Mouse (Mus musculus): ENCODE results near the gene Gstp3. TPM values are rescaled to one million over a fixed set of nuclear protein-coding genes. Genes with fewer than 3 reads are reported as not detected.
A peak's percentile ranks its signal among the peaks of the same experiment; 100 is the strongest.
"Not testable (repeated sequence)": the region's sequence is repeated elsewhere in the genome, so short reads cannot be mapped to it uniquely, and the experiment has no call there.

Gene Gstp3
- polyA plus RNA-seq, 1 experiment from 2014 or later, result not detected

GRCm38 (mm10) chr19:4045966-4046865, 13.2 kb downstream of the Gstp3 start, which contains the start of gene Gstp2:
Gstp2 (minus strand) TSS chr19:4046023.
- ATAC-seq (replicated peaks), result no peak
- Histone ChIP-seq H3K9me3 (no peaks in the 10 kb centered on the region), H3K4me3 (peak within 1 kb of the TSS; percentile 7; the same call in 1 of the 2 replicates), H3K27me3 (no peaks in the 10 kb centered on the region), H3K4me2 (replicated peaks) (peak within 1 kb of the TSS; percentile 18; the same call in 1 of the 2 replicates), H3K27ac (replicated peaks) (no peak within 1 kb of the TSS), H3K4me1 (peaks cover 3% of the 10 kb centered on the region; the same call in 1 of the 2 replicates), H3K9ac (replicated peaks) (no peak within 1 kb of the TSS), H3K36me3 (no peaks in the 10 kb centered on the region)
- WGBS, result 48% methylated on average over 16 of the region's 16 CpGs

- H3K27me3 ChIP-seq; ATAC-seq (replicated peaks); H3K9me3 ChIP-seq; H3K4me1 ChIP-seq; H3K27ac ChIP-seq (replicated peaks); H3K4me3 ChIP-seq; H3K9ac ChIP-seq (replicated peaks); H3K36me3 ChIP-seq; H3K4me2 ChIP-seq (replicated peaks): not testable (repeated sequence)
- 91% methylated on average over 5 of the region's 5 CpGs for WGBS
These were observed 15.3 kb downstream of the Gstp3 start for GRCm38 (mm10) chr19:4044109-4044508.

- no peak overlapping the region for H3K9ac ChIP-seq (replicated peaks)
These were observed 17.2 kb downstream of the Gstp3 start for GRCm38 (mm10) chr19:4042124-4042523.

DNA sequence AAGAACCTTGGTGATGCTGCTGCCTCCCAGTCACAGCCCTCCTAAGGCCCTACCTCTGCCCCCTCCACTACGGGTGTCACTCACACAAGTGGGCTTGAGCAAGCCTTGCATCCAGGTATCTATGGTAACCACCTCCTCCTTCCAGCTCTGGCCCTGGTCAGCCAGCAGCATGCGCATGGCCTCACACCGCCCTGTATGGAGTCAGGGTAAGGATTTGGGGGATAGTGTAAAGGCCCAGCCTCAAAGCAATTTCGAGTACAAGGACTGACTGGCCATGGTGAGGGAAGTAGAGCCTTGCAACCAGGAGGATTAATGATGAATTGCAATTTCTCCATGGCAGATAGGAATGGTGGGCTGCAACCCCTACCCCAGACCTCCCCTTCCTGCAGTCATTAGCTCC, 17.9 kb downstream of the Gstp3 start:
- peaks cover 19% of the 10 kb centered on the region for H3K4me1 ChIP-seq
- H3K9ac ChIP-seq (replicated peaks); H3K9me3 ChIP-seq; H3K4me2 ChIP-seq (replicated peaks); ATAC-seq (replicated peaks); H3K27me3 ChIP-seq; H3K27ac ChIP-seq (replicated peaks); H3K4me3 ChIP-seq; H3K36me3 ChIP-seq: not testable (repeated sequence)
- WGBS, result 84% methylated on average over 3 of the region's 4 CpGs

More at GRCm38 (mm10) chr19:4042124-4042523, 17.2 kb downstream of the Gstp3 start:
- ATAC-seq (replicated peaks), result no peak
- Histone ChIP-seq H3K27me3 (no peaks in the 10 kb centered on the region), H3K36me3 (no peaks in the 10 kb centered on the region), H3K27ac (replicated peaks) (no peak overlapping the region), H3K4me2 (replicated peaks) (no peak overlapping the region), H3K4me3 (no peak overlapping the region), H3K4me1 (peaks cover 16% of the 10 kb centered on the region), H3K9me3 (no peaks in the 10 kb centered on the region)
- WGBS, result 81% methylated on average over 14 of the region's 14 CpGs

GRCm38 (mm10) chr19:4040941-4041340, 18.4 kb downstream of the Gstp3 start:
- H3K27me3 ChIP-seq; H3K36me3 ChIP-seq; H3K27ac ChIP-seq (replicated peaks); H3K4me3 ChIP-seq; H3K4me2 ChIP-seq (replicated peaks); H3K9me3 ChIP-seq; H3K9ac ChIP-seq (replicated peaks); ATAC-seq (replicated peaks): not testable (repeated sequence)
- 87% methylated on average over 5 of the region's 5 CpGs for WGBS
- H3K4me1 ChIP-seq, result peaks cover 17% of the 10 kb centered on the region

GRCm38 (mm10) chr19:4037788-4038232, 21.6 kb downstream of the Gstp3 start, which contains the start of gene Gstp1:
Gstp1 (minus strand) TSS chr19:4037985.
- peak within 1 kb of the TSS; percentile 61 for H3K4me3 ChIP-seq
- H3K36me3 ChIP-seq, result no peaks in the 10 kb centered on the region
- ATAC-seq (replicated peaks), result peak; percentile 85
- H3K9ac ChIP-seq (replicated peaks), result peak within 1 kb of the TSS; percentile 62
- peaks cover 17% of the 10 kb centered on the region for H3K4me1 ChIP-seq
- peak within 1 kb of the TSS; percentile 57 for H3K27ac ChIP-seq (replicated peaks)
- no peaks in the 10 kb centered on the region for H3K9me3 ChIP-seq
- H3K4me2 ChIP-seq (replicated peaks), result peak within 1 kb of the TSS; percentile 90
- WGBS, result under 1% methylated on average over 26 of the region's 26 CpGs
- H3K27me3 ChIP-seq, result no peaks in the 10 kb centered on the region

DNA sequence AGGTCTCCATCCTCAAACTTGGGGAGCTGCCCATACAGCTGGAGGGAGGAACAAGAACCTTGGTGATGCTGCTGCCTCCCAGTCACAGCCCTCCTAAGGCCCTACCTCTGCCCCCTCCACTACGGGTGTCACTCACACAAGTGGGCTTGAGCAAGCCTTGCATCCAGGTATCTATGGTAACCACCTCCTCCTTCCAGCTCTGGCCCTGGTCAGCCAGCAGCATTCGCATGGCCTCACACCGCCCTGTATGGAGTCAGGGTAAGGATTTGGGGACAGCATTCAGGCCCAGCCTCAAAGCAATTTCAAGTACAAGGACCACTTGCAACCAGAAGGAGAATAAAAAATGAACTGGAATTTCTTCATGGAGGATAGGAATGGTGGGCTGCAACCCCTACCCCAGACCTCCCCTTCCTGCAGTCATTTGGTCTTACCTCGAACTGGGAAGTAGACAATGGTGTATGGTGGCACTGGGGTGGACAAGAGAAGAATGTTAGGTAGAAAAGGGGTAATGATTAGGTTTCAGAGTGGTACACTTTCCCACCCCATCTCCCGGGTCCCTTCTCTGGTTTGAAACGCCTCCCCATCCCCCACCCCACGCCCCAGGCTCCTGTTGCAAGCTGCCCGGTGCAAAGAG, 22.1 kb downstream of the Gstp3 start:
- H3K36me3 ChIP-seq, H3K9me3 ChIP-seq, H3K27me3 ChIP-seq: not testable (repeated sequence)
- Histone ChIP-seq H3K4me2 (replicated peaks) (peak overlapping the region; percentile 90), H3K9ac (replicated peaks) (peak overlapping the region; percentile 62), H3K4me3 (peak overlapping the region; percentile 61), H3K27ac (replicated peaks) (peak overlapping the region; percentile 57), H3K4me1 (peaks cover 17% of the 10 kb centered on the region)
- ATAC-seq (replicated peaks), result peak; percentile 32
- 19% methylated on average over 7 of the region's 8 CpGs for WGBS

DNA sequence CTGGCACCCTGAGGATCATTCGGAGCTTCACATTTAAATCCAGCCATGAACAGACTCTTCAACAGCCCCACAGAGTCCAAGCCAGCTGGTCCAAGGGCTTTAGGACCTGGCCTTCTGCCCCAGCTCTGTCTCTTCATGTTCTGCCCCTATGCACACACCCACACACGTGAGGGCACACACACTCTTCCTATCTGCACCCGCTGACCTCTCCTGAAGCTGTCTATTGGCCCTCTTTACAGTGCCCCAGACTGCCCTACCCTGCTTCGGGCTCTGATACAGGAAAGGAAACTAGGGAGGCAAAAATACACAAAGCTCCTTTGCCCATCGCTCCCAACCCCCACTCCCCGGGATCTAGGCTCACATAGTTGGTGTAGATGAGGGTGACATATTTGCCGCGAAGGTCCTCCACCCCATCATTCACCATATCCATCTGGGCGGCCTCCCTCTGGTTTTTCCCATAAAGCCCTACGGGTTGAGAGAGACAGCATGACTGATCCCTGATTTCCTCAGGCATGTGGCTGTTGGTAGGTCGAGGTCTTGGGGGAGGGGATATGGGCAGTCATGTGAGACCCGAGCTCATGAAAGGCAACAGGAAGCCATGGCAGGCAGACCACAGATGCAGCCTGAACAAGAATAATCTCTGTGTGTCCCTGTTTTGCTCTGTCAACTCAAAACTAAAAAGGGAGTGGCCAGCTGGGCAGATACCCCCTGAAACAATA, 22.9 kb downstream of the Gstp3 start:
- H3K4me2 ChIP-seq (replicated peaks), result no peak overlapping the region
- ATAC-seq (replicated peaks), result no peak
- 84% methylated on average over 12 of the region's 12 CpGs for WGBS

GRCm38 (mm10) chr19:4033742-4034141, 25.6 kb downstream of the Gstp3 start:
- Histone ChIP-seq H3K9me3 (no peaks in the 10 kb centered on the region), H3K4me3 (no peak overlapping the region), H3K4me1 (peaks cover 17% of the 10 kb centered on the region), H3K27ac (replicated peaks) (no peak overlapping the region), H3K36me3 (no peaks in the 10 kb centered on the region), H3K9ac (replicated peaks) (no peak overlapping the region), H3K4me2 (replicated peaks) (no peak overlapping the region), H3K27me3 (no peaks in the 10 kb centered on the region)
- WGBS, result 51% methylated on average over 5 of the region's 5 CpGs
- no peak for ATAC-seq (replicated peaks)

More for the DNA sequence above, 22.9 kb downstream of the Gstp3 start:
- Histone ChIP-seq H3K9me3 (no peaks in the 10 kb centered on the region), H3K4me3 (no peak overlapping the region), H3K9ac (replicated peaks) (no peak overlapping the region), H3K27me3 (no peaks in the 10 kb centered on the region), H3K4me1 (peaks cover 17% of the 10 kb centered on the region), H3K36me3 (no peaks in the 10 kb centered on the region), H3K27ac (replicated peaks) (no peak overlapping the region)

- H3K4me2 ChIP-seq (replicated peaks), result no peak overlapping the region
- H3K36me3 ChIP-seq, result no peaks in the 10 kb centered on the region
- no peak for ATAC-seq (replicated peaks)
- no peak overlapping the region for H3K4me3 ChIP-seq
- H3K9ac ChIP-seq (replicated peaks), result no peak overlapping the region
- H3K9me3 ChIP-seq, result no peaks in the 10 kb centered on the region
- 87% methylated on average over 3 of the region's 3 CpGs for WGBS
- no peak overlapping the region for H3K27ac ChIP-seq (replicated peaks)
- no peaks in the 10 kb centered on the region for H3K27me3 ChIP-seq
- H3K4me1 ChIP-seq, result peaks cover 15% of the 10 kb centered on the region
These were observed 26.1 kb downstream of the Gstp3 start for GRCm38 (mm10) chr19:4033298-4033697.

DNA sequence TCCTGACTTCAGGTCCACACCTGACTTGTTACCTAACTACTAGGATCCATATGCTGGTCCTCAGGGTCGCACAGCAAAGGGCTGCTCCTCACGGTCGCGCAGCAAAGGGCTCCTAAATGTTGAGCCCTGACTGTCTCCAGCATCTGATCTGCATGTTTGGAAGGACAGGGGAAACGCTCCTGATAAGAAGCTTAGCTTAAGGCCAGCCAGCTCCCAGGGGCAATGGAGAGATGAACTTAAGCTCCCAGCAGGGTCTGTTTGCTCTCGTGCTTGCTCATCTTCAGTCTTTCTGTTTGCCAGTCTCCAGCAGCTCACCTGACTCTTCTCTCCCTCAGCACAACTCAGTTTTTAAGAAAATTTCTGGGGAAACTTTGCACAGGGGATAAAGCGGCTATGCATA, 26.7 kb downstream of the Gstp3 start:
- Histone ChIP-seq H3K27me3 (no peaks in the 10 kb centered on the region), H3K4me2 (replicated peaks) (no peak overlapping the region), H3K4me3 (no peak overlapping the region), H3K36me3 (no peaks in the 10 kb centered on the region), H3K9me3 (no peaks in the 10 kb centered on the region), H3K9ac (replicated peaks) (no peak overlapping the region), H3K4me1 (peaks cover 10% of the 10 kb centered on the region), H3K27ac (replicated peaks) (no peak overlapping the region)
- ATAC-seq (replicated peaks), result no peak
- 60% methylated on average over 7 of the region's 7 CpGs for WGBS

- Histone ChIP-seq H3K4me3 (no peak overlapping the region), H3K27ac (replicated peaks) (no peak overlapping the region), H3K27me3 (no peaks in the 10 kb centered on the region)
These were observed 31.8 kb downstream of the Gstp3 start for GRCm38 (mm10) chr19:4027576-4027975.

More at GRCm38 (mm10) chr19:4027576-4027975, 31.8 kb downstream of the Gstp3 start:
- ATAC-seq (replicated peaks), result no peak
- Histone ChIP-seq H3K9me3 (no peaks in the 10 kb centered on the region), H3K4me2 (replicated peaks) (no peak overlapping the region), H3K9ac (replicated peaks) (no peak overlapping the region), H3K36me3 (no peaks in the 10 kb centered on the region), H3K4me1 (no peaks in the 10 kb centered on the region)
